Mouse (Mus musculus) stomach, postnatal 0 days (tissue): ENCODE results near the gene Nell1. TPM values are rescaled to one million over a fixed set of nuclear protein-coding genes. Genes with fewer than 3 reads are reported as not detected.

Experiments used
- ATAC-seq: fragments of 200-750 bp; cut with Nextera tagmentation; 2 replicates; pipeline ENCODE4 v1.8.0; 2017; ENCODE audit not compliant: low FRiP score, low TSS enrichment
- DNase-seq: peaks from one replicate; pipeline ENCODE4 v3.0.0-alpha.2; 2016; ENCODE audit warnings: low spot score
- H3K27ac ChIP-seq: fragments of 300-500 bp; sonication (generic); replicated peaks from 2 replicates; pipeline ENCODE4 v1.5.1; 2014; ENCODE audit warnings: mild to moderate bottlenecking, control low read depth
- H3K27me3 ChIP-seq: fragments of 300-500 bp; sonication (generic); 2 replicates; pipeline ENCODE4 v1.6.1; 2014; ENCODE audit warnings: low read length; ENCODE audit not compliant: control insufficient read depth, insufficient read depth
- H3K36me3 ChIP-seq: fragments of 300-500 bp; sonication (generic); 2 replicates; pipeline ENCODE4 v1.6.1; 2014; ENCODE audit warnings: low read length, mixed read lengths; ENCODE audit not compliant: control insufficient read depth, insufficient read depth
- H3K4me1 ChIP-seq: fragments of 300-500 bp; sonication (generic); replicated peaks from 2 replicates; pipeline ENCODE4 v1.6.1; 2014; ENCODE audit warnings: antibody characterized with exemption; ENCODE audit not compliant: control insufficient read depth, insufficient read depth
- H3K4me2 ChIP-seq: fragments of 300-500 bp; sonication (generic); replicated peaks from 2 replicates; pipeline ENCODE4 v1.6.1; 2014; ENCODE audit warnings: low read depth, mild to moderate bottlenecking, control low read depth, moderate library complexity
- H3K4me3 ChIP-seq: fragments of 300-500 bp; sonication (generic); 2 replicates; pipeline ENCODE4 v1.5.1; 2014; ENCODE audit warnings: low read depth, low read length, control low read depth
- H3K9ac ChIP-seq: fragments of 300-500 bp; sonication (generic); 2 replicates; pipeline ENCODE4 v1.6.1; 2014; ENCODE audit warnings: mild to moderate bottlenecking, low read length, control low read depth, mixed read lengths
- H3K9me3 ChIP-seq: fragments of 300-500 bp; sonication (generic); 2 replicates; pipeline ENCODE4 v1.6.1; 2016; ENCODE audit warnings: low read length; ENCODE audit not compliant: control insufficient read depth
- CTCF ChIP-seq: IDR thresholded peaks from 2 replicates; pipeline ENCODE4 v1.5.1; 2016; ENCODE audit warnings: antibody characterized with exemption, low read depth, mild to moderate bottlenecking, moderate library complexity
- EP300 ChIP-seq: optimal IDR thresholded peaks from 2 replicates; pipeline ENCODE3; 2016; ENCODE audit warnings: antibody characterized with exemption
- WGBS: fragments of 180-500 bp; shearing (Covaris S2); extraction: QIAGEN DNeasy Blood & Tissue Kit; methylation state at CpG from one replicate; pipeline ENCODE4 v1.1.7; 2014; 5-methylcytosine and 5-hydroxymethylcytosine counted together
- polyA plus RNA-seq: library from polyadenylated mRNA; unstranded; fragments of >200 nt; fragmentation: Nextera tagmentation; extraction: Ambion mirVana; gene quantifications from 2 replicates; pipeline ENCODE4 v1.2.1, GENCODE M21; 2015

Nell1 gene
- polyA plus RNA-seq, 1 experiment from 2014 or later, result 1.8 TPM

DNA sequence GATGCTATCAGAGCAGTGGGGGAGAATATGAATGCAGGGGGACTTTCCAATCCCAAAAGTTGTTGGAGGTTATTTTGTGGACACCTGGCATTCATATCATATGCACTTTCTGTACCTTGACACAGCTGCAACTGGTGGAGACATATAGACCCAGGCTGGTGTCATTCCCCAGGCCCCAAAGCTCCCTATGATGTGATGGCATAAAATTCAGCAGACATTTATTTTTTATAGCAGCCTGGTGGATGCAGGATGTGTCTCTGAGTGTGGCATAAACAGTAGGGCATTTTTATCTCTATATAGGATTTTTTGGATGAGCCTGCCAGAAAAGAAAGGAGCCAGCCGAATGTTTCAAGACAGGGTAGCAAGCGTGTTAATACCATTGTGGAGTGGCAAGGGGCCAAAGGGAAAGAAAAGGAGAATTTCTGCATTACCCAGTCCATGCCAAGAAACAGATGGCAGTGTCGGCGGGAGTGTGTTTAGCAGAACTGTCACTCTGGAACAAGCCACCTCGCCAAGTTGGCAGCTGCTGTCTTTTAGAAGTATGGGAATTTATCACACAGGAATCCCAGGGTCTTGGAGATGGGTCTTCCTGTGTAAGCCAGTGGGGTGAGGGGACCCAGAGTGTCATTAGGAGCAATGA is 267.1 kb downstream of the Nell1 start:
- no peak overlapping the region for H3K4me2 ChIP-seq
- no peaks in the 10 kb centered on the region for H3K36me3 ChIP-seq
- ATAC-seq (no peak), DNase-seq (no peak)
- no peaks in the 10 kb centered on the region for H3K27me3 ChIP-seq
- no peaks in the 10 kb centered on the region for H3K4me1 ChIP-seq
- H3K4me3 ChIP-seq, result no peak overlapping the region
- no peak overlapping the region for H3K9ac ChIP-seq
- 35% methylated on average over 5 of the region's 5 CpGs for WGBS
- no peaks in the 10 kb centered on the region for H3K9me3 ChIP-seq
- no peak overlapping the region for H3K27ac ChIP-seq
- TF ChIP-seq CTCF, result no peak
- TF ChIP-seq EP300, result no peak

DNA sequence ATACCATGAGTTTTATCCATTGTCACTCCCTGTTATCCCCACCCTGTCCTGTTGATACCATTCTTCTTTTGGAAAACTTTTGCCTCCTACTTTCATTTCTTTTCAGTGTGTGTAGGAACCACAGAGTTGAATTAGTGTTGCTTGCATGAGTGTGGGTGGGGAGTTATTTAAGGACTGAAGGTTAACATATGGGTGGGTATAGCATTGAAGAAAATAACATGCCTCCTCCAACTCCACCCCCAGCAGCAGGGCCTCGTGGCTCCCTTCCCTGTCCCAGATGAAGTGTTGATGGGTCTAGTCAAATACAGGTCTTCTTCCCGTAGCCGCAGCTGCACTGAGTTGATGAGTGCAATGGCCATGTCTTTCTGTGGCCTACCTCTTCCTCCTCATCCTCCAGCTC is 278.5 kb downstream of the Nell1 start:
- Histone ChIP-seq H3K4me3 (no peak overlapping the region), H3K27ac (no peak overlapping the region), H3K4me1 (no peaks in the 10 kb centered on the region), H3K4me2 (no peak overlapping the region), H3K27me3 (no peaks in the 10 kb centered on the region), H3K36me3 (no peaks in the 10 kb centered on the region), H3K9ac (no peak overlapping the region), H3K9me3 (no peaks in the 10 kb centered on the region)
- TF ChIP-seq EP300 (no peak), CTCF (no peak)
- DNase-seq, result no peak
- no peak for ATAC-seq
- WGBS, result 79% methylated on average over 3 of the region's 3 CpGs

DNA sequence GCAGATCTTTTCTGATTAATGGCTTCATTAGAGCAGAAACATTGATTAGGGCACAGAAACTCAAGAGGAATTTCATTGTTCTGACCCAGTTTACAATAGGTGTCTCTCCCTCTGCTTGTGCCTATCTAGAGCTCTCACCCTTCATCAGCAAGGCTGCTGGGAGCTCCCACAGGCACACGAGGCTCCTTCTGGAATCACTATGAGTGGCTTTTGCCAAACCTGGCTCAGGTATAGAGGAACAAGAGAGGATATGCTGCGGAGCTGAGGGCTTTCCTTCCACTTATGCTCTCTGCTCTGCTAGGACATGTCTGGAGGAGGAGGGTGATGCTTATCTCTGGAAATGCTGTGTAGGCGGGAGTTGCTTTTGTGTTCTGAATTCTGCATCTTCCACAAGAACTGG is 285.4 kb downstream of the Nell1 start:
- H3K9ac ChIP-seq, result no peak overlapping the region
- no peaks in the 10 kb centered on the region for H3K4me1 ChIP-seq
- no peak overlapping the region for H3K4me3 ChIP-seq
- WGBS, result 54% methylated on average over 3 of the region's 3 CpGs
- ATAC-seq (no peak), DNase-seq (no peak)
- H3K27ac ChIP-seq, result no peak overlapping the region
- H3K27me3 ChIP-seq, result no peaks in the 10 kb centered on the region
- H3K9me3 ChIP-seq, result no peaks in the 10 kb centered on the region
- H3K4me2 ChIP-seq, result no peak overlapping the region
- no peak for TF ChIP-seq CTCF
- no peak for TF ChIP-seq EP300
- no peaks in the 10 kb centered on the region for H3K36me3 ChIP-seq

DNA sequence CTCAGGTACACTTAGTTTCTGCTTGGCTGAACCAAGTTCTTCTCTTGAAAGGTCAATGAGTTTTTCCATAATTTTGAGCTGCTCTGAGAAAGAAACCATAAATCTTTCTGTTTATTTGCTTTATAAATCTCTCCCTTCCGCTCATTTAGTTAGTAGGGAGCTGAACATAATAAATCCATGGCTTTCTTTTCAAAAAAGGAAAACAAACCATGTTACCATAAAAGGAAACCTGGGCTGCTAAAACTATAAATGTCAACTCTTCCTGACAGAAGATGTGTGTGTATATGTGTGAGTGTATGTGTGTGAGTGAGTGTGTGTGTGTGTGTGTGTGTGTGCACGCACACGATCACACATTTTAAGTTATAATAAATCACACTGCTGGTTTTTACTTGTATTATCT is 320.8 kb downstream of the Nell1 start:
- Histone ChIP-seq H3K27ac (no peak overlapping the region), H3K36me3 (no peaks in the 10 kb centered on the region), H3K4me3 (no peak overlapping the region), H3K27me3 (no peaks in the 10 kb centered on the region), H3K9ac (no peak overlapping the region), H3K4me2 (no peak overlapping the region), H3K9me3 (no peaks in the 10 kb centered on the region), H3K4me1 (no peaks in the 10 kb centered on the region)
- TF ChIP-seq EP300 (no peak), CTCF (no peak)
- ATAC-seq, result no peak
- DNase-seq, result no peak
- WGBS, result 39% methylated on average over 3 of the region's 3 CpGs

DNA sequence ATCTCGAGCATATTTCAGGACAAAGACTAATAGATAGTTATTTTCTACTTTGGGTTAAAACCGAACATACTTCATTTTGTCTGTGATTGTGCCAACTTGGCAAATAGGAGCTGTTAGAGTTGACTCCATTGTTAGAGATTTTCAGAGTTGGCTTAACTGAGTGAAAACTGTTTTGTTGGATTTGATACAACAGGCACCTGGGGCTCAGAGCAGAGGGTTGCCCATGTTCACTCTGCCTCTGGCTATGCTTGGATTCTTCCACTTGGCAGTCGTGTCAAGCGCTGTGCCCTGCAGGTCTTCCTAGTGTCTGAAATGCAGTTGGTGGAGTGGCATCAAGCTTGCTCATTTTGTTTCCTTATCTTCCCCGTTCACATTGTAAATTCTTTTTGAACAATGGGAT is 363.6 kb downstream of the Nell1 start:
- Histone ChIP-seq H3K4me1 (no peaks in the 10 kb centered on the region), H3K9me3 (no peaks in the 10 kb centered on the region), H3K27me3 (no peaks in the 10 kb centered on the region), H3K4me2 (no peak overlapping the region), H3K4me3 (no peak overlapping the region), H3K27ac (no peak overlapping the region), H3K9ac (no peak overlapping the region), H3K36me3 (no peaks in the 10 kb centered on the region)
- no peak for TF ChIP-seq EP300
- TF ChIP-seq CTCF, result no peak
- WGBS, result 75% methylated on average over 5 of the region's 5 CpGs
- no peak for DNase-seq
- no peak for ATAC-seq

DNA sequence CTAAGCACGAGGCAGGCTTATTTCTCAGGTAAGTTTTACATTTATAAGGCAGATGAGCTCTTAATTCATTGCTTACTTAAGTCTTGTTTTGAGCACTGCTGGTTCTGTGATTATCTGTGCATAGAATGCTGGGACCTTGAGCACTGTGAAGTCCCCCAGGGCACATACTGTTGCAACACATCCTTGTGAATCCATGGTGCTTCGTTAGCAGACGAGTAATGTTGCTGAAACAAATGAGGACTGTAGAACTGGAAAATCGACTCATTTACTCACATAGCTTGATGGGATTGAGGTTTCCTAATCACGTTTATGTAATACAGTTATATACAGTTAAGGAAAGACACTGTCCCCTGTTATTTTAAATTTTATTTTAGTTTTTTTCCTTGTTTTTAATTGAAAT is 364.1 kb downstream of the Nell1 start:
- 66% methylated on average over 5 of the region's 5 CpGs for WGBS
- H3K4me1 ChIP-seq, result no peaks in the 10 kb centered on the region
- no peaks in the 10 kb centered on the region for H3K9me3 ChIP-seq
- H3K36me3 ChIP-seq, result no peaks in the 10 kb centered on the region
- no peak overlapping the region for H3K9ac ChIP-seq
- H3K4me3 ChIP-seq, result no peak overlapping the region
- no peak for ATAC-seq
- TF ChIP-seq EP300, result no peak
- no peak for TF ChIP-seq CTCF
- DNase-seq, result no peak
- H3K27ac ChIP-seq, result no peak overlapping the region
- no peak overlapping the region for H3K4me2 ChIP-seq
- no peaks in the 10 kb centered on the region for H3K27me3 ChIP-seq
